Mouse (Mus musculus) v-Abl transformed pro-B cells (cell line): Measurements from ENCODE around the gene Atl3.

Experiments
- in situ Hi-C, 2 experiments: fragments of 400-800 bp; cut with MboI; formaldehyde crosslinking; loops; one replicate each; pipeline ENCODE4 v1.15.1; 2025; ENCODE audit not compliant: unreplicated experiment in 2 of 2

Gene Atl3

GRCm38 (mm10) chr19:7493352-7494186, at the start of gene Atl3:
TSS of gene Atl3 (plus strand) at chr19:7494040.
- in situ Hi-C loops = loop anchor here in 1 of 2 experiments (25.0 kb wide), 1 partner anchor 1394 kb away; the partner anchor contains the start of genes 1810009A15Rik, Ganab, Gm49403 and Gm49416

- in situ Hi-C loops = loop anchor here in 1 of 2 experiments (10.0 kb wide), 1 partner anchor 150 kb away; no protein-coding TSS in a partner anchor
Observed at GRCm38 (mm10) chr19:7445105-7445504, 48.7 kb upstream of the Atl3 start.

GRCm38 (mm10) chr19:7445596-7445995, 48.2 kb upstream of the Atl3 start:
- in situ Hi-C loops = loop anchor here in 1 of 2 experiments (10.0 kb wide), 1 partner anchor 149 kb away; no protein-coding TSS in a partner anchor

GRCm38 (mm10) chr19:7456803-7457202, 37.0 kb upstream of the Atl3 start:
- in situ Hi-C loops = no loop called here

- in situ Hi-C loops = no loop called here
Observed at GRCm38 (mm10) chr19:7458901-7459300, 34.9 kb upstream of the Atl3 start.

- in situ Hi-C loops = no loop called here
Observed at GRCm38 (mm10) chr19:7459370-7459769, 34.5 kb upstream of the Atl3 start.

GRCm38 (mm10) chr19:7467915-7468314, 25.9 kb upstream of the Atl3 start:
- in situ Hi-C loops = no loop called here

- in situ Hi-C loops = no loop called here
Observed at GRCm38 (mm10) chr19:7470643-7471042, 23.2 kb upstream of the Atl3 start.

GRCm38 (mm10) chr19:7479751-7480248, 14.0 kb upstream of the Atl3 start:
- in situ Hi-C loops = loop anchor here in 1 of 2 experiments (25.0 kb wide), 1 partner anchor 1408 kb away; the partner anchor contains the start of genes 1810009A15Rik, Ganab, Gm49403 and Gm49416

- in situ Hi-C loops = loop anchor here in 1 of 2 experiments (25.0 kb wide), 1 partner anchor 1406 kb away; the partner anchor contains the start of genes 1810009A15Rik, Ganab, Gm49403 and Gm49416
Observed at GRCm38 (mm10) chr19:7481541-7482265, 12.1 kb upstream of the Atl3 start.

GRCm38 (mm10) chr19:7482266-7482598, 11.6 kb upstream of the Atl3 start:
- in situ Hi-C loops = loop anchor here in 1 of 2 experiments (25.0 kb wide), 1 partner anchor 1405 kb away; the partner anchor contains the start of genes 1810009A15Rik, Ganab, Gm49403 and Gm49416

GRCm38 (mm10) chr19:7482599-7483511, 11.0 kb upstream of the Atl3 start, which contains the start of gene Rtn3:
TSS of gene Rtn3 (minus strand) at chr19:7483281.
- in situ Hi-C loops = loop anchor here in 1 of 2 experiments (25.0 kb wide), 1 partner anchor 1404 kb away; the partner anchor contains the start of genes 1810009A15Rik, Ganab, Gm49403 and Gm49416

GRCm38 (mm10) chr19:7483512-7483882, 10.3 kb upstream of the Atl3 start:
- in situ Hi-C loops = loop anchor here in 1 of 2 experiments (25.0 kb wide), 1 partner anchor 1404 kb away; the partner anchor contains the start of genes 1810009A15Rik, Ganab, Gm49403 and Gm49416

- in situ Hi-C loops = loop anchor here in 1 of 2 experiments (25.0 kb wide), 1 partner anchor 1403 kb away; the partner anchor contains the start of genes 1810009A15Rik, Ganab, Gm49403 and Gm49416
Observed at GRCm38 (mm10) chr19:7484076-7484475, 9.8 kb upstream of the Atl3 start.

- in situ Hi-C loops = loop anchor here in 1 of 2 experiments (25.0 kb wide), 1 partner anchor 1400 kb away; the partner anchor contains the start of genes 1810009A15Rik, Ganab, Gm49403 and Gm49416
Observed at GRCm38 (mm10) chr19:7487680-7488079, 6.2 kb upstream of the Atl3 start.

GRCm38 (mm10) chr19:7491960-7492359, 1.9 kb upstream of the Atl3 start:
- in situ Hi-C loops = loop anchor here in 1 of 2 experiments (25.0 kb wide), 1 partner anchor 1395 kb away; the partner anchor contains the start of genes 1810009A15Rik, Ganab, Gm49403 and Gm49416

GRCm38 (mm10) chr19:7492682-7493081, 1.2 kb upstream of the Atl3 start:
- in situ Hi-C loops = loop anchor here in 1 of 2 experiments (25.0 kb wide), 1 partner anchor 1395 kb away; the partner anchor contains the start of genes 1810009A15Rik, Ganab, Gm49403 and Gm49416

- in situ Hi-C loops = loop anchor here in 1 of 2 experiments (25.0 kb wide), 1 partner anchor 1393 kb away; the partner anchor contains the start of genes 1810009A15Rik, Ganab, Gm49403 and Gm49416
Observed at GRCm38 (mm10) chr19:7494187-7495015, 561 bp downstream of the Atl3 start.
